Mouse (Mus musculus) thymus, postnatal 0 days (tissue): ENCODE data around the gene Sart3. TPM values are rescaled to one million over a fixed set of nuclear protein-coding genes. Genes with fewer than 3 reads are reported as not detected.

Experiments
- DNase-seq: peaks from one replicate; pipeline ENCODE4 v3.0.0-alpha.2; 2015; ENCODE audit warnings: low spot score
- polyA plus RNA-seq: library from polyadenylated mRNA; unstranded; fragments of >200 nt; fragmentation: Nextera tagmentation; extraction: Ambion mirVana; gene quantifications from 2 replicates; pipeline ENCODE4 v1.2.1, GENCODE M21; 2015

Sart3 gene
- polyA plus RNA-seq, 1 experiment from 2014 or later, result 34.4 TPM

DNA sequence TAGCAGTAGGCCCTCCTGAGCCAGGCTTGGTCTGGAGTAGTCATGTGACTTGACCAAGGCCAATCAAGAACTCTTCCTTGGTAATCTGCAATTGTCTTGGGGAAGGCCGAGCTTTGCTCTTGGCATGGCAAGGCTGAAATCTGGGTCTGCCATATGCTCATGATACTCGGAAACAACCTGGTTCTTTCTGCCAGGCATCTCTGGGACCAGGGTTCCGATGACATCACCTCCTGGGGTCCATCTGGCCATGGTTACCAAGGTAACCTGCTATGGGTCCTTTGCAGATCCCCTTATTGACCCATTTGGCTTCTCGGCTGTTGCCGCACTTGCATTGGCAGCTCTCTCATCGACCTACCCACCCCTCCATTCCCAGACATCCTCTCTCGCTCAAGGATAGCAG, 44.3 kb downstream of the Sart3 start:
- no peak for DNase-seq

DNA sequence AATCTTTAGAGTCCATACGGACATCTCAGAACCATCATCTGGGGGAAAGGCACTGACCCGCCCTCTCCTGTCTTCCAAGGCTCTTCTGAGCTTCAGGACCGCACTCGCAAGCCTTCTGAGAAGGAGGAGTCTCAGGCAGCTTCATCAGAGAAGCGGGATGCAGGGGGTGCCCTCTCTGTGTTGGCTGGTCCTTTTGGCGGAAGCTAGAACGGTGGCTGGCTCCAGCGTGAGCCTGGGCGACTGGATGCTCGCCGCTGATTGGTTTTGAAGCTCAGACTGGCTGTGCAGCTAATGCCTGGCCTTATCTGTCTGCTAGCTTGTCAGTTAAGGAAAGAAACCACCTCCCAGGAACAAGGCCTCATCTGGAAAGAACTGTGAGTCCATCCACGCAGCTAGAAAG, 45.1 kb downstream of the Sart3 start:
- no peak for DNase-seq

DNA sequence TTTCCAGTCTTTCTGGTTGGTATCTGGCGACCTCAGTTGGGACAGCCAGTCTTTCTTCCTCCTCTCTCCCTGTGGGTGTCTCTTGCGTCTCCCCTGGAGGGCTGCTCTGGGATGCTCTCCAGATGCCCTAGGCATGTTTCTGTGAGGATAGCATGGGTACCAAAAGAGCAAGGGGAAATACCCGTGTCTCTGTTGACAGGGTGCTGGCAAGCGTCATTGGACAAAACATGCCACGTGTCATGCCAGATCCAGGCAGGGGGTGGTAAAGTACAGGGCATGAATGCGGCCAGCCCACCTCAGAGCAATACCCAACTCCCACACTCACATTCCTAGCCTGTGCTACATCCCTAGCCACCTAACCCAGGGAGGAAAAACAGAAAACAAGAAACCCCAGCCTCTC, 45.7 kb downstream of the Sart3 start:
- DNase-seq, result no peak

DNA sequence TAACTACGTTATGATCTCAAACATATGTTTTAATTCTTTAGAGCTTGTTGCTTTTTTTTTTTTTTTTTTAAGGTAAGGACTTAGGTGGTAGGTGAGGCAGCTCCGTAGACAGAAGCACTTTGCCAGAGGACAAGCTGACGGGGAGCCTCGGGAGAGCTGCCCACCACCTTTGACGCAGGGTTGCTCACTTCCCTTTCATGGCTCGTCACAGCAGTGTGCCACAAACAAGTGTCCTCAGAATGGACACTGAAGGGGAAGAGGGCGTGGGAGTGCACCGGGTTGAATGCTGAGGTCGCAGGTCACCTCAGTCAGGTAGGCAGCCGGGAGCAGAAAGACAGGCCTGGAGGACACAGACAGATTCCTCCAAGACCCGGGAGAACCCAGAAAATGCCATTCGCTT, 46.9 kb downstream of the Sart3 start:
- DNase-seq, result no peak

DNA sequence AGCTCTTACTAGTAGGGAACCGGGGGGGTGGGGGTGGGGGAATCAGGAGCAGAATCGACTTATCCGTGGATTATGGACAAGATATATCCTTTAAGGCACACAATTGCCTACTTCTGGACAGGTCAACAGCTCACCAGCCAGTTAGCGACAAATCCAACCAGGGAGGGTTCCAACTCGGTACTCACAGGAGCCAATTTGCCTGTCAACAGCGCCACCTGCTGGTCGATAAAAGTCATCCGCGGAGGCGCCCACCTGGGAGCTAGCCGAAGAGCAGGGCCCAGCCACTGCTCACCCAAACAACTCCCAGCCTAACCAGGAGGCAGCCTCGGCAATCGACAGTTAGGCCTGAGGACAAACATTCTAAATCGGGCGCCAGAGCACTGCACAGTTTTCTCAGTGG, 47.9 kb downstream of the Sart3 start, which contains the start of gene 1700069L16Rik:
TSS of gene 1700069L16Rik (minus strand) at position 327 of the 400 bp plus-strand sequence.
- peak; percentile 77 for DNase-seq

DNA sequence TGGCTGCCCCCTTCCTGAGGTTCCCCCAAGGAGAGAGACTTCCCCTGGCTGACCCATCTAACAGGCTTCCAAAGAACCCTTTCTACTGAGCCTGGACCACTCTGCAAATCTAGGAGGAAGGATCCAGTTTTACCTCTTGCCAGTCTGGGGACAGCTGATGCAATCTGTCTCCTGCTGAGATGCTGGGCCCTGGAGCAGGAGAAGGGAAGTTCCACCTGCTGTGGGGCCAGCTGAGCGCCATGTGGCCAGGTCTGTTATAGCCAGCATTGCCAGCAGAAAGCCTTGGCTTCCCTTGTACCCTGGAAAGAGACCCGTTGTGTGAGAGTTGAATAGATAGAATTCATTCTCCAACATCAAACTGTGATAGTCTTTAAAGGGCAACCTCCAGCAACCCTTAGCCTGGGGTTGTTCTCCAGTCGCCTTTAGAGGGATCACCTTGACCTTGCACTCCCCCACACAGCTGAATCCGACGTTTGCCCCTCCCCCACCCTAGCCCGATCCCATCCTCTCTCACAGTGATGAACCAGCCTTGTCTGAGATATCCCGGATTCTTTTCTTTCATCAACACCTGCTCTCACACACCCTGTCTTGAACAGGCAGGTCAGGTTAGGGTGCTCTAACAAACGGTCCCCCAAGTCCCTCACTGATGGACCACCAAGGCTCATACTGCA, 48.6 kb downstream of the Sart3 start:
- no peak for DNase-seq

DNA sequence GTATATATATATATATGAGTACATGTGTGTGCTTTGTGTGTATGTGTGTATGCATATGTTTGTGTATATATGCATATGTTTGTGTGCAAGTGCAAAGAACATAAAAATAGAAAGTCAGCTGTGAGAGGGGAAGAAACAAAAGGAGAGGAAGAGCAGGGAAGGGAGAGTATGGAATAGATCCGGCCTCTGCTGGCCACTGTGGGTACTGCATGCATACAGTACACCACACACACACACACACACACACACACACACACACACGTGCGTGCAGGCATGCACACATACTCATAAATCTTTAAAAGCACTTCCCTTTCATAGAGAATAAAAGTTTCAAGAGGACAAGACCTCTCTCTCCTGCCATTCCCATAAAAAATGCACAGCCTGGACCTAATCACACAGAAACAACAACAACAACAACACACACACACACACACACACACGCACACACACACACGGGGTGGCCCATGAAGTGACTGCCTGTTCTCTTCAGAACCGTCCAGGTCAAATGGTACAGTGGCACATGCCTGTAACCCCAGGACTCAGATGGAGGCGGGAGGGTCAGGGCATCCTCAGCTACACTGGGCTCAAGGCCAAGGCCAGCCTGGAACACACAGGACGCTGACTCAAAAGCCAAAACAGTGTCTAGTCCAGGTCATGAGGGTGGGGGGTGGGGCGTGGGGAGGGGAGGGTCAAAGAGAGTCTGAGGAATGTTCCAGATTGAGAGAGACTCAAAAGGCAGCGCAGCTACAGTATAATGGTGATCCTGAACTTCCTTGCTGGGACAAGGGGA, 49.9 kb downstream of the Sart3 start:
- DNase-seq, result no peak

DNA sequence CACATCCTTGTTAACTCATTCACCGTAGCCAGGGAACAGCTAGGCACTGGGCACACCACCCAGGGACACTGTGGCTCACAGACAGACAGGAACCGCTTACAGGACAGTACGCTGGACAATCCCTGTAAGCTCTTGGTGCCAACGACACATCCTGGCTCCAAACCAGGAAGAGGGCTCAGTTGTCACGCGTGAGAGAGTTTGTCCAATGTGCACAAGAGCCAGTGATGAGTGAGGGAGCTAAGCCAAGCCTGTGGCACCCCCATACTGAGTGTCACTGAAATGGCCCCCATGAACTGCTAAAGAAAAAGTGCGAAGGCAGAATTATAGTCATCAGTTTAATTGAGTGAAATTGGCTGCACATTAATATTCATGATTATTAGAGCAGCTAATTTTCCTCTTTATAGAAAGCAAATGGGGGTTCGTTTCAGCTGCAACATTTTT, 53.1 kb downstream of the Sart3 start:
- no peak for DNase-seq

DNA sequence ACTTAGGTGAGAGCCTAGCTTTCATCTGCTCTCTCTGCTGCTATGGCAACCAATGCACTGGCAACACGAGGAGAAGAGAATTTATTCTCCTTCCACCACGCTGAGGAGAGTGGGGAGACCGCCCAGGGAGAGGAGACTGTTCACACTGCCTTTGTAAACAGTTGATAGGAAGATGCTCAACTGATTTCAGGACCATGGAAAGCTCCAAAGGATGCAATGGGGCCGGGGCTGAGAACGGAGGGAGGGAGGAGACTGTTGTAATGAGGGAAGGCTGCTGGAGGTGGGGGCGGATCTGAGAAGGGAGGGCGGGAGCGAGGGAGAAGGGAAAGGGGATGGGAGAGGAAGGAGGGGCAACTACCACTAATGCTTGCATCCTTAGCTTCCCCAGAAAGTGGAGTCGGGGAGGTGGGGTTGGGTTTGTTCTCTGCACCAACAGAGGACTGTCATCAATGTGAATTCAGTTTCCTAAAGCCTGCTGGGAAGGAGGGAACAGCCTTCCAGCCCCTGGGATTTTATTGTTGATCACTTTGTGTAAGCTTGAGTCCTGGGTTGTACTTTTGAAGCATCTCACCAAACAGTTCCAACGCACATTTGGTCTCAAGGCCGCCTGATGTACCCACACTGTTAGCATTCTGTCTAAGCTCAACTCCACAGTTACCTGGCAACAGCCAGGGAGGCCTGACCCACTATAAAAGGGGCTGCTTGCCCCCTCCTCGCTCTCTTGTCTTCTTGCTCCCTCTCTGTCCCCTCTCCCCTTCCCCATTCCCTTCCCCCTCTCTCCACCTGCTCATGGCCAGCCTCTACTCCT, 55.5 kb downstream of the Sart3 start:
- DNase-seq, result peak; percentile 47

DNA sequence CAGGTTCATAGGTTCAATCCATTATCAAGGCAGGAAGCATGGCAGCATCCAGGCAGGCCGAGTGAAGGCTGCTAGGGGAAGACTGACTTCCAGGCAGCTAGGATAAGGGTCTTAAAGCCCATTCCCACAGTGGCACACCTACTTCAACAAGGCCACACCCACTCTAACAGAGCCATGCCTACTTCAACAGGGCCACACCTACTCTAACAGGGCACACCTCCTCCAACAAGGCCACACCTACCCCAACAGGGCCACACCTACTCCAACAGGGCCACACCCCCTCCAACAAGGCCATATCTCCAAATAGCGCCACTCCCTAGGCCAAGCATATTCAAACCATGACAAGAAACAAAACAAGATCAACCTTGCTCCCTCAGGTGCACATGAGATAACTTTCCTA, 59.4 kb downstream of the Sart3 start:
- no peak for DNase-seq

DNA sequence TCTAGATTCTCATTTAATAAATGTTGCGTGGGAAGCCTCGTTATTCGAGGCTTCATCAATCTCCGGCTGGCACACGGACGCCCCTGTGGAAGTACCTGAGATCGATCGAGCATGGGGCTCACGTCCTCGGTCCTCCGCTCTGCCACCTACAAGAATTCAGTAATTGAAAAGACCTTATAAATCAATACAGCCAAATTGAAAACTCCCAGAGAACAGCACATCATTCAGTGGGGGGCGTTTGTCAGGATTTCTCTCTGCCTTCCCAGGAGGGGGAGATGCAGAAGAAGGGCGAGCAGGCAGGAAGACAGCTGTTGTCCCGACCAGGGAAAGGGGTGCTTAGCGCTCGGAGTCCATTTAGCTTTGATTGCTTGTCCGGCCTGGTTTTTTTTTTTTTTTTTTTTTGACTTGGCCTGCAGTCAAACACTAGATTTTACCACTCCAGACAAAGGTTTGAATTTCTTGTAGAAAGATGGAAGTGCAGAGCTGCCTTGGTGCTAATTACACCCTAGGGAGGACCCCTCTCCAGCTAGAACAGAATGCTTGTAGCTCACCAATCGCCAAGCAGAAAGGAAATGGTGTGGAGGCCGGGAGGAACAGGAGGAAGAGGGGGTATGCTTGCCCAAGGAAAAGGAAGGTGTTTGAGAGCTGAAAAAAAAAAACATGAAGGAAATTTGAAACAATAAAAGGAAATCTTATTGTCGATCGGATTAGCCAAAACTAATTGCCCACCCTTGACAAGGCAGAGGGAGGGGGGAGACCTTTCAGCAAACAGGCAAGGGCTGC, 68.3 kb downstream of the Sart3 start:
- no peak for DNase-seq

DNA sequence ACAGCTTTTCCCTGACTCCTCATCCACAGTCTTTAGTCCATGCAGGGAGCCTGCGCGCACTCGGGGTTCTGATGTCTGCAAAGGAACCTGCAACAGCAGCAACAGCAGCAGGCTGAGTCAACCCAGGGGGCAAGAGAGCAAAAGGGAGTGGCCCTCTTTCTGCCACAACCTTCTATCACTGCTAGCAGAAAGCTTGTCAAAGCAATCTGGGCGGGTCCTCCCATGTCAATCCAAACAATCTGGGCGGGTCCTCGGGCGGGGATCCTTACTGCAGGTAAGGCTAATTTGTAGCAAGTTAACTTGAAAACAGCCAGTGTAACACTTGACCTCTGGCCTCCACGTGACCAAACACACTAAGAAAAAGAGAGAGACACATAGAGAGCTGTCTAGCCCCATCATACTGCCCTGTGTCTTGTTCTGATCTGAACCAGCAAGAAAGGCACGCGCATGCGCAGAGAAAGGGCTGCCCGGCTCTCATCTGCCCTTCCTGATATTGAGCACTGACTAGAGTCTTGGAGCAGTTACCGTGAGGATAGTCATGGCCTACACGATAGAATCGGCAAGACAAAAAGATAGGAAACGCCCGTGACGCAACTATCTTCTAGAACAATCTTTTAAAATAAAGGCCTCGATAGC, 71.8 kb downstream of the Sart3 start:
- no peak for DNase-seq

DNA sequence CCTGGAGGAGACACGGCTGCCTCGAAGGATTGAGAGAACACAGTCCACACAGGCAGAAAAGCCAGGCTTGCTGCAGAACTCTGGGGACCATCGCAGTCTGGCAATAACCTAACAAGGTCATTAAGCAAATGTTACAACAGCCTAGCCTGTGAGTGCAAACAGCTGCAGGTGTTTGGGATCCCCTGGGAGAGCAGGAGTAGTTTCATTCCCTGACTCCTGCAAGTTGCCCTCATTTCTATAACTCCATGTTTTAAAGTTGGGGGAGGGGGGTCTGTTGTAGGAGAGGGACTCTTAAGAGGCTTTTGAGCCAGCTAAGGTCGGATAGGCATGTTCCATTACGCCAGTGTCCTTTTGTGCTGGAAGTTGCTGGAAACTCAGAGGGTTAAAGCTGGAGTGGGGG, 77.9 kb downstream of the Sart3 start:
- DNase-seq, result no peak

DNA sequence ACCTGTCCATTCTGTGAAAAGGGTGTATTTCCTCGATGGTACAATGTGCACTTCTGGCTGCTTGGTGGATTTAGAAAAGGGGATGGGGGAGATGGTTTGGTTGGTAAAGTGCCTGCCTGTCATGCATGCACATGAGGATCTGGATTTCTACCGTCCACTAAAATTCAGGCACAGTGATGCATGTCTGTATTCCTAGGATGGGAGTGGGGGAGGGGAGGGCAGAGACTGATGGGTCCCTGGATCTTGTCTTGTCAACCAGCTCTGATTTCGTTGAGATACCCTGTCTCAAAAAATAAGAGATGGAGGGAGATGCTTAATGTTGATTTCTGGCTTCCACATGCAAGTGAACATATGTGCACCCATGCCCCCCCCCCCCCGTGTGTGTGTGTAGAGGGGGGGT, 78.3 kb downstream of the Sart3 start:
- DNase-seq, result no peak

DNA sequence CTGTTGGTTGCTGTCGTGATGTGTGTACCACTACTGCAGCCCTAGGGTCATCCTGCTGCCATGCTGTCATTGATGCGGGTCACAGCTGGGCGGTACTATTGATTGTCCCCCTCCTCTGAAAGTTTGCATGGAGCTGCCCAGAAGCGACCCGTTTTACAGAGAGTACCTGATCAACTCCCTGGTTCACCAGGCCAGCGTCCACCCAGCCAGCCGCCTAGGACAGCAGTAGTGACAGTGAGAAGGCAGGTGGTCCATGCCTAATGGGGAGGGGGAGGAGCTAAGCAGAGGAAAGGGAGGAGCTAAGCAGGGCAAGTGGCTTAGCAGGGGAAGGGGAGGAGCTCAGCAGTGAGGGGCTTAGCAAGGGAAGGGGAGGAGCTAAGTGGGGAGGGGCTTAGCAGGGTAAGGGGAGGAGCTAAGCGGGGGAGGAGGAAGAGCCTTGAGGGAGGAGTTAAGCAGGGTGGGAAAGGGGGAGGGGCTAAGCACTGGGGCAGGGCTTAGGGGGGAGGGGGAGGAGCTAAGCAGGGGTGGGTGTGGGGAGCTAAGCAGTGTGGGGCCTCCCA, 79.0 kb downstream of the Sart3 start:
- no peak for DNase-seq

Other genes with a start within 250 kb of the Sart3 start
- gene Cmklr1, start 122.1 kb downstream of the Sart3 start, polyA plus RNA-seq, result 2.9 and 3.8 TPM in 2 replicates
- not detected in 2 replicates for gene 1700069L16Rik, start 47.7 kb downstream of the Sart3 start, polyA plus RNA-seq
- 6.0 and 6.3 TPM in 2 replicates for gene Ficd, start 36.7 kb downstream of the Sart3 start, polyA plus RNA-seq
- 146 and 152 TPM in 2 replicates for gene Iscu, start 238 bp upstream of the Sart3 start, polyA plus RNA-seq
- gene Tmem119, start 28.0 kb upstream of the Sart3 start, polyA plus RNA-seq, result 6.1 and 7.0 TPM in 2 replicates
- 205 and 252 TPM in 2 replicates for gene Selplg, start 60.1 kb upstream of the Sart3 start, polyA plus RNA-seq
- gene Coro1c, start 136.2 kb upstream of the Sart3 start, polyA plus RNA-seq, result 71.3 and 75.3 TPM in 2 replicates
- 4.2 and 4.4 TPM in 2 replicates for gene Ssh1, start 221.4 kb upstream of the Sart3 start, polyA plus RNA-seq
- 0.08 and 0.16 TPM in 2 replicates for gene Dao, start 231.2 kb upstream of the Sart3 start, polyA plus RNA-seq